Mouse (Mus musculus) heart, postnatal 0 days (tissue): Measurements from ENCODE around the gene Ero1l.

Experiments
- CTCF ChIP-seq: IDR thresholded peaks from 2 replicates; pipeline ENCODE4 v1.5.1; 2016; ENCODE audit warnings: antibody characterized with exemption, control low read depth, low read depth
- EP300 ChIP-seq: IDR thresholded peaks from 2 replicates; pipeline ENCODE4 v1.6.1; 2016; ENCODE audit warnings: antibody characterized with exemption, low read depth

- TF ChIP-seq EP300 = no peak
- no peak for TF ChIP-seq CTCF
These were observed 32.6 kb upstream of the Ero1l start, which contains the start of gene Styx for GRCm38 (mm10) chr14:45350931-45351859.
